Comparison of ENCODE assay signal across 22 mouse cellular contexts in the genomic region with DNA sequence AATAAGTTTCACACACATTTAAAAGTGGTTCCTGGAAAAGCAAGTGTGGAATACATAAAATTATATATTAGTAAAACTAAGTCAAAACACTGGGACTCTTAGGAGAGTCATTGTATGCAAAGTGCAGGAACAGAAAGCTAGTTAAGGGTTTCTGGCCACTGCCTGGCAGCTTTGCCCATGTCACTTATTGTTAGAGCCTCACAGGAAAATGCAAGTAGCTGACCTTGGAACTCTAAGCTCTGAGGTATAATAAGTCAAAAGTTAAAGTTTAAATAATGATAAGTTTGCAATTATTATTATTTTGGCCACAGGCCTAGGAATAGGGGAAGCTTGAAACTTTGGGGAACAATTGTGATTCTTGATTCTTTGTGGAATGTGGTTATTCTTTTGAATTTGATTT.
DNase-seq lines count a peak whose midpoint lies in the region; ATAC-seq and TF ChIP-seq lines count a peak whose summit lies in the region.
"Had no signal": no experiment of that assay in that cellular context is flagged by ENCODE, and none has a peak within 500 bp of the region (broad histone marks: within the 10 kb centered on the region; RNA-seq: fewer than 3 reads in every experiment).

No protein-coding gene starts in this region.

- no peak for TF ChIP-seq CTCF in kidney, adult 2 months (conservative IDR thresholded peaks at IDR 0.05; ENCODE audit: insufficient read depth, insufficient read length, low read depth, low read length)

- no peak overlapping the region for H3K4me3 ChIP-seq in kidney, adult 2 months (ENCODE audit: insufficient read depth, low read depth, low read length)
- no peak overlapping the region for H3K4me3 ChIP-seq in kidney, embryonic 15.5 days (replicated peaks)
- H3K4me3 ChIP-seq in kidney, embryonic 14.5 days (ENCODE audit: low read length) = no peak overlapping the region
- H3K4me3 ChIP-seq: embryonic facial prominence, embryonic 13.5 days; embryonic facial prominence, embryonic 15.5 days; erythroblast, embryonic 14.5 days; forebrain, embryonic 10.5 days; forebrain, embryonic 12.5 days had no signal

- H3K27ac ChIP-seq in kidney, adult 2 months (ENCODE audit: insufficient read depth, low read depth, low read length) = no peak overlapping the region
- H3K27ac ChIP-seq in kidney, embryonic 15.5 days = no peak overlapping the region
- H3K27ac ChIP-seq in kidney, embryonic 14.5 days (ENCODE audit: low read depth, low read length) = no peak overlapping the region
- H3K27ac ChIP-seq: embryonic facial prominence, embryonic 13.5 days; embryonic facial prominence, embryonic 15.5 days; forebrain, embryonic 10.5 days; forebrain, embryonic 12.5 days had no signal

- peak; percentile 64 for DNase-seq in kidney, adult 2 months
- DNase-seq in kidney, adult 9 months = peak; percentile 66
- peak; percentile 1 to 24 for DNase-seq in kidney, postnatal 36 days
- no peak for DNase-seq in left cerebral cortex, adult 11 months (ENCODE audit: low spot score)
- DNase-seq: adrenal gland, adult 2 months; adrenal gland, postnatal 10 days; adrenal gland, postnatal 25 days; cerebellum, adult 11 months; cerebellum, adult 18-20 months; cerebellum, adult 8-10 months; cerebellum, adult 9-11 months; cerebellum, postnatal 14 days; cerebellum, postnatal 36 days; embryo, embryonic 11 days had no signal

- no peak for TF ChIP-seq POLR2A in kidney, adult 2 months (IDR thresholded peaks at IDR 0.05; ENCODE audit: low read depth, low read length)

- H3K27me3 ChIP-seq in kidney, adult 2 months (replicated peaks; ENCODE audit: control insufficient read depth, insufficient read depth, low read length) = no peaks in the 10 kb centered on the region
- H3K27me3 ChIP-seq in kidney, embryonic 15.5 days = no peaks in the 10 kb centered on the region
- no peaks in the 10 kb centered on the region for H3K27me3 ChIP-seq in kidney, embryonic 14.5 days (ENCODE audit: control insufficient read depth, insufficient read depth, low read length)
- H3K27me3 ChIP-seq: embryonic facial prominence, embryonic 13.5 days; embryonic facial prominence, embryonic 15.5 days; forebrain, embryonic 12.5 days had no signal

- no peaks in the 10 kb centered on the region for H3K4me1 ChIP-seq in kidney, adult 2 months (ENCODE audit: control insufficient read depth, insufficient read depth, low read length)
- no peaks in the 10 kb centered on the region for H3K4me1 ChIP-seq in kidney, embryonic 15.5 days
- no peaks in the 10 kb centered on the region for H3K4me1 ChIP-seq in kidney, embryonic 14.5 days (ENCODE audit: control insufficient read depth, insufficient read depth, low read length)
- H3K4me1 ChIP-seq: embryonic facial prominence, embryonic 13.5 days; embryonic facial prominence, embryonic 15.5 days; forebrain, embryonic 10.5 days; forebrain, embryonic 12.5 days had no signal

- no peak overlapping the region for H3K4me2 ChIP-seq in kidney, embryonic 15.5 days
- no peak overlapping the region for H3K4me2 ChIP-seq in kidney, embryonic 14.5 days (replicated peaks; ENCODE audit: low read depth, low read length)
- H3K4me2 ChIP-seq: embryonic facial prominence, embryonic 13.5 days; embryonic facial prominence, embryonic 15.5 days; forebrain, embryonic 12.5 days had no signal

- H3K36me3 ChIP-seq in kidney, adult 2 months (ENCODE audit: control insufficient read depth, insufficient read depth, low read length) = no peaks in the 10 kb centered on the region
- no peaks in the 10 kb centered on the region for H3K36me3 ChIP-seq in kidney, embryonic 15.5 days
- no peaks in the 10 kb centered on the region for H3K36me3 ChIP-seq in kidney, embryonic 14.5 days (ENCODE audit: control insufficient read depth, insufficient read depth, low read length)
- H3K36me3 ChIP-seq: embryonic facial prominence, embryonic 13.5 days; embryonic facial prominence, embryonic 15.5 days; forebrain, embryonic 10.5 days; forebrain, embryonic 12.5 days had no signal

- no peak overlapping the region for H3K9ac ChIP-seq in kidney, embryonic 15.5 days
- H3K9ac ChIP-seq in kidney, embryonic 14.5 days (ENCODE audit: low read depth, low read length) = no peak overlapping the region
- H3K9ac ChIP-seq: embryonic facial prominence, embryonic 13.5 days; embryonic facial prominence, embryonic 15.5 days; forebrain, embryonic 12.5 days had no signal

- no peaks in the 10 kb centered on the region for H3K9me3 ChIP-seq in kidney, embryonic 15.5 days (replicated peaks)
- no peaks in the 10 kb centered on the region for H3K9me3 ChIP-seq in kidney, embryonic 14.5 days (ENCODE audit: control insufficient read depth, low read length)
- H3K9me3 ChIP-seq: embryonic facial prominence, embryonic 13.5 days; embryonic facial prominence, embryonic 15.5 days; forebrain, embryonic 10.5 days; forebrain, embryonic 12.5 days had no signal

- ATAC-seq in kidney, embryonic 15.5 days (replicated peaks; ENCODE audit: low FRiP score) = no peak
- ATAC-seq in kidney, embryonic 14.5 days (ENCODE audit: low FRiP score, low TSS enrichment) = no peak
- ATAC-seq: forebrain, embryonic 14.5 days had no signal
